Mouse (Mus musculus): ENCODE results near the gene Ndufa5. TPM values are rescaled to one million over a fixed set of nuclear protein-coding genes. Genes with fewer than 3 reads are reported as not detected.

The Ndufa5 gene
- polyA plus RNA-seq (2015; fragmentation: Nextera tagmentation; extraction: Ambion mirVana) = 666 and 1,004 TPM in 2 replicates

DNA sequence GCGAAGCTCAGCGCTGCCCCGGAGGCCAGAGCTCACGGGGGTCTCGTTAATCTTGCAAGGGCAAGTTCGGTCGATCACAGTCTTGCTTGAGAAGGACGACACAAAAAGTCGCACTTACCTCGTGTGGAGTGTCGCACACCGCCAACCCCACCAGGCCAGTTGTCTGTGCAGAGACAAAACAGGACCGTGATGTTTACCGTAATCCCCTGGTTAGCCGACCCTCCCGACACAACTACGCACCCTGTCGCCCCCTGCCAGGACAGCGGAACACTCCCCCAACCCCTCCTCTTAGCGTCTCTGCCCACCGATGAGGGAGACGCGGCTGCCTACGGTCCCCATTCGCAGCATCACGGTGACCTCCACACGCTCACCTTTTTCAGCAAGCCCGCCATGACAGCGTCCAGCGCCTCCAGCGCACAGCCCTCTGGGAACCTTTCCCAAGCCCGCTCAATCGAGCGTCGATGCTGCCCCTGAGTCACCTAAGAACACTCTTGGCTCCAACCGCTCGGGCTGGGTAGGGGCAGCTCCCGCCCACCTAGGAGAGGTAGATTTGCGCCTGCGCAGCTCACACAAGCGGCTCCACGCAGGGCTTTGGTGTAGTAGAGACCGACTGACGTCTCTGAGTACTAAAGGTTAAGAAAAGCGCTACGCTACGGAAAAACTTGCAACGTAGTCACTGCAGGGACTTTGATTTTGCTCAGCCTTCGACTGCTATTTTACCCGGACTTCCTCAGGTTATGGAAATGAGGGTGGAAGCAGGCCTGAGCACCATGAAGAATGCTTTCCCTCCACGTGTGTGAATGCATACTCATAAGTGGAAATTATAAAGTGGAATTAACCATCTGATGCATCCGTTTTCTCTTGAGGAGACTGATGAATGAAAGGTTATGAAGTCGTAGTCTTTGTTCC lies at the start of gene Ndufa5:
Gene Ndufa5 (minus strand): TSS at position 859 of the 909 bp plus-strand sequence.

DNA sequence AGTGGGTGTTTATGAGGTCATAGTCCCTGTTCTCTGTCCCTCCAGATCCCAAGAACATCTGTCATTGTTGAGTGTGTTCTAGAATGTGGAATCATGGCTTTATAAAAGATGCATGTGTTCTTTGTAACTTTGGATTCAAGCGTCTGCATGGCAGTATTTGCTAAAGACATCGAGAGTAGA lies 141 bp upstream of the Ndufa5 start, which contains the start of gene Asb15:
Gene Asb15 (plus strand): TSS at position 81 of the 180 bp plus-strand sequence.

DNA sequence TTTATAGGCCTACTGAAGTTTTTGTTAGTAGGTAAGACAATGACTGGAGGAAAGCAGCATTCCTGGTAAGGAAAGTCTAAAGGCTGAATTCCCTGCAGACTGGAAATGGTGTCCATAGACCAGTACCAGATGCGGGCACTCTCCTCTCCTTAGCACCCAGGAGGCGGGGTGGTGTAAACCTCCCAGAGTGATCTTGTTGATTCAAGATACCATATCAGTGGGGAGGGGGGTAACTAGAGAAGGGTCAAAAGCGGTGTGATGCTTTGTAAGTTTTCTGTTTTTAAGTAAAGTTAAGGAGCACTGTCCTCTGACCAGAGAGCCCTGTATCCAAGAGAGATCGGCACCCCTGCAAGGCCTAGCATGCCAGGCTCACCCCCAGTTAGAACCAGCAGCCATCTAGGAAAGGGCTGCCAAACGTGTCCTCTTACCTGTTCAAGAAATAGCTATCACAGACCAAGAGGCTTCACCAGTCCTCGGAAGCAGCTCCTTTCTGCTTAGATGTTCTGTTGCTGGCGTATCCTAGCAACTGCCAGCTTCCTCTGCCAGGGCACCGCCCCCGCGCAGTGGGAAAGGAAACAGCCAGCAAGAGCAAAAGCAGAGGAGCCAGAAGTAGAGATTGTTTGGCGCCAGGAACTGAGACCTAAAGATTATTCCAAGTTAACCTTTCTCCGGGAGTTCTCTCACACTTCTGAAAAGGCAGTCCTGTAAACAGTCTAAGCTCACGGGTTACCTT lies 13.1 kb downstream of the Ndufa5 start, which contains the start of gene Iqub:
Gene Iqub (minus strand): TSS at position 516 of the 733 bp plus-strand sequence.

Other genes starting within 250 kb of the Ndufa5 start
- 0.09 and 0.23 TPM in 2 replicates for gene Iqub, start 12.9 kb downstream of the Ndufa5 start, polyA plus RNA-seq (2015; fragmentation: Nextera tagmentation; extraction: Ambion mirVana)
- gene Asb15, start 131 bp upstream of the Ndufa5 start, polyA plus RNA-seq (2015; fragmentation: Nextera tagmentation; extraction: Ambion mirVana) = 0.03 and 0.04 TPM in 2 replicates
- 1.2 TPM in 1 of 2 replicates, not detected in the other for gene Lmod2, start 69.7 kb upstream of the Ndufa5 start, polyA plus RNA-seq (2015; fragmentation: Nextera tagmentation; extraction: Ambion mirVana)
- 60.0 and 71.6 TPM in 2 replicates for gene Wasl, start 137.0 kb upstream of the Ndufa5 start, polyA plus RNA-seq (2015; fragmentation: Nextera tagmentation; extraction: Ambion mirVana)
- gene Hyal6, start 205.2 kb upstream of the Ndufa5 start, polyA plus RNA-seq (2015; fragmentation: Nextera tagmentation; extraction: Ambion mirVana) = not detected in 2 replicates
- 0.06 TPM in 1 of 2 replicates, not detected in the other for gene Hyal4, start 220.3 kb upstream of the Ndufa5 start, polyA plus RNA-seq (2015; fragmentation: Nextera tagmentation; extraction: Ambion mirVana)

All from adrenal gland, postnatal 0 days (tissue).